Mouse (Mus musculus): Measurements from ENCODE around the gene Ghrl. TPM values are rescaled to one million over a fixed set of nuclear protein-coding genes. Genes with fewer than 3 reads are reported as not detected.

The Ghrl gene
- 0.92 and 1.2 TPM in 2 replicates for polyA plus RNA-seq (2016; fragmentation: Nextera tagmentation; extraction: Ambion mirVana)

GRCm38 (mm10) chr6:113719878-113720277 lies at the start of gene Ghrl:
Gene Ghrl (minus strand): TSS chr6:113719880.
- H3K27me3 ChIP-seq = no peaks in the 10 kb centered on the region
- no peak within 1 kb of the TSS for H3K4me2 ChIP-seq
- H3K36me3 ChIP-seq (replicated peaks) = peaks cover 60% of the 10 kb centered on the region
- no peak within 1 kb of the TSS for H3K4me3 ChIP-seq (replicated peaks)
- WGBS = 95% methylated on average over 3 of the region's 3 CpGs
- no peaks in the 10 kb centered on the region for H3K4me1 ChIP-seq
- no peaks in the 10 kb centered on the region for H3K9me3 ChIP-seq
- no peak for ATAC-seq (ENCODE audit: low FRiP score)
- no peak within 1 kb of the TSS for H3K27ac ChIP-seq
- no peak within 1 kb of the TSS for H3K9ac ChIP-seq

- Histone ChIP-seq H3K4me3 (replicated peaks) (no peak overlapping the region), H3K27ac (no peak overlapping the region), H3K9me3 (no peaks in the 10 kb centered on the region), H3K9ac (no peak overlapping the region), H3K4me2 (no peak overlapping the region), H3K4me1 (no peaks in the 10 kb centered on the region), H3K27me3 (no peaks in the 10 kb centered on the region), H3K36me3 (replicated peaks) (0 out of 2 replicates have a peak, but pooled peaks cover 2% of the 10 kb centered on the region)
- no peak for ATAC-seq (ENCODE audit: low FRiP score)
- 77% methylated on average over 11 of the region's 11 CpGs for WGBS
These were observed 49.1 kb upstream of the Ghrl start for GRCm38 (mm10) chr6:113768804-113769203.

GRCm38 (mm10) chr6:113761644-113762043 lies 42.0 kb upstream of the Ghrl start:
- H3K27ac ChIP-seq = no peak overlapping the region
- no peaks in the 10 kb centered on the region for H3K4me1 ChIP-seq
- H3K27me3 ChIP-seq = no peaks in the 10 kb centered on the region
- no peak overlapping the region for H3K4me2 ChIP-seq
- H3K9ac ChIP-seq = no peak overlapping the region
- ATAC-seq (ENCODE audit: low FRiP score) = peak; percentile 69
- 0 out of 2 replicates have a peak, but pooled peaks cover 3% of the 10 kb centered on the region for H3K36me3 ChIP-seq (replicated peaks)
- no peaks in the 10 kb centered on the region for H3K9me3 ChIP-seq
- H3K4me3 ChIP-seq (replicated peaks) = no peak overlapping the region
- WGBS = 30% methylated on average over 7 of the region's 7 CpGs

- Histone ChIP-seq H3K4me1 (peaks cover 3% of the 10 kb centered on the region; the same call in 1 of the 2 replicates), H3K36me3 (replicated peaks) (no peaks in the 10 kb centered on the region), H3K9ac (no peak overlapping the region), H3K27me3 (peaks cover 13% of the 10 kb centered on the region), H3K9me3 (no peaks in the 10 kb centered on the region), H3K4me3 (replicated peaks) (no peak overlapping the region), H3K4me2 (no peak overlapping the region), H3K27ac (no peak overlapping the region)
- ATAC-seq (ENCODE audit: low FRiP score) = no peak
- 61% methylated on average over 17 of the region's 17 CpGs for WGBS
These were observed 29.5 kb upstream of the Ghrl start for GRCm38 (mm10) chr6:113749119-113749685.

- no peak overlapping the region for H3K4me3 ChIP-seq (replicated peaks)
- H3K27ac ChIP-seq = no peak overlapping the region
- 35% methylated on average over 26 of the region's 26 CpGs for WGBS
- no peak for ATAC-seq (ENCODE audit: low FRiP score)
- H3K27me3 ChIP-seq = peaks cover 13% of the 10 kb centered on the region
- peaks cover 3% of the 10 kb centered on the region; the same call in 1 of the 2 replicates for H3K4me1 ChIP-seq
- no peaks in the 10 kb centered on the region for H3K9me3 ChIP-seq
- H3K4me2 ChIP-seq = peak overlapping the region; percentile 6; the same call in 1 of the 2 replicates
- H3K36me3 ChIP-seq (replicated peaks) = no peaks in the 10 kb centered on the region
- H3K9ac ChIP-seq = no peak overlapping the region
These were observed 28.7 kb upstream of the Ghrl start for GRCm38 (mm10) chr6:113748351-113748750.

- no peak overlapping the region for H3K4me2 ChIP-seq
- no peak for ATAC-seq (ENCODE audit: low FRiP score)
- H3K4me1 ChIP-seq = peaks cover 3% of the 10 kb centered on the region; the same call in 1 of the 2 replicates
- H3K4me3 ChIP-seq (replicated peaks) = no peak overlapping the region
- no peaks in the 10 kb centered on the region for H3K9me3 ChIP-seq
- H3K27me3 ChIP-seq = peaks cover 13% of the 10 kb centered on the region
- no peak overlapping the region for H3K9ac ChIP-seq
- WGBS = 89% methylated on average over 14 of the region's 14 CpGs
- H3K27ac ChIP-seq = no peak overlapping the region
- H3K36me3 ChIP-seq (replicated peaks) = no peaks in the 10 kb centered on the region
These were observed 27.6 kb upstream of the Ghrl start for GRCm38 (mm10) chr6:113747284-113747683.

- no peak for ATAC-seq (ENCODE audit: low FRiP score)
- no peaks in the 10 kb centered on the region for H3K36me3 ChIP-seq (replicated peaks)
- H3K4me3 ChIP-seq (replicated peaks) = no peak overlapping the region
- H3K4me2 ChIP-seq = no peak overlapping the region
- peaks cover 3% of the 10 kb centered on the region; the same call in 1 of the 2 replicates for H3K4me1 ChIP-seq
- no peaks in the 10 kb centered on the region for H3K9me3 ChIP-seq
- H3K9ac ChIP-seq = no peak overlapping the region
- peaks cover 12% of the 10 kb centered on the region for H3K27me3 ChIP-seq
- H3K27ac ChIP-seq = no peak overlapping the region
These were observed 25.4 kb upstream of the Ghrl start for GRCm38 (mm10) chr6:113745117-113745516.

GRCm38 (mm10) chr6:113743111-113743510 lies 23.4 kb upstream of the Ghrl start:
- ATAC-seq (ENCODE audit: low FRiP score) = no peak
- Histone ChIP-seq H3K9ac (no peak overlapping the region), H3K4me2 (no peak overlapping the region), H3K4me1 (peaks cover 12% of the 10 kb centered on the region), H3K4me3 (replicated peaks) (no peak overlapping the region), H3K36me3 (replicated peaks) (peaks cover 4% of the 10 kb centered on the region; the same call in 1 of the 2 replicates), H3K9me3 (no peaks in the 10 kb centered on the region), H3K27ac (no peak overlapping the region), H3K27me3 (peaks cover 2% of the 10 kb centered on the region; the same call in 1 of the 2 replicates)
- 50% methylated on average over 1 of the region's 1 CpGs for WGBS

- no peaks in the 10 kb centered on the region; the same call in 1 of the 2 replicates for H3K27me3 ChIP-seq
- ATAC-seq (ENCODE audit: low FRiP score) = no peak
- H3K36me3 ChIP-seq (replicated peaks) = peaks cover 12% of the 10 kb centered on the region
- peaks cover 12% of the 10 kb centered on the region for H3K4me1 ChIP-seq
- 84% methylated on average over 1 of the region's 1 CpGs for WGBS
- no peak overlapping the region for H3K4me3 ChIP-seq (replicated peaks)
- no peaks in the 10 kb centered on the region for H3K9me3 ChIP-seq
- no peak overlapping the region for H3K4me2 ChIP-seq
- no peak overlapping the region for H3K9ac ChIP-seq
- no peak overlapping the region for H3K27ac ChIP-seq
These were observed 22.6 kb upstream of the Ghrl start for GRCm38 (mm10) chr6:113742321-113742720.

- no peak for ATAC-seq (ENCODE audit: low FRiP score)
- Histone ChIP-seq H3K27me3 (no peaks in the 10 kb centered on the region; the same call in 1 of the 2 replicates), H3K4me2 (no peak overlapping the region), H3K9me3 (no peaks in the 10 kb centered on the region), H3K4me3 (replicated peaks) (no peak overlapping the region), H3K4me1 (peaks cover 12% of the 10 kb centered on the region), H3K9ac (no peak overlapping the region), H3K27ac (no peak overlapping the region), H3K36me3 (replicated peaks) (peaks cover 17% of the 10 kb centered on the region)
- 62% methylated on average over 2 of the region's 2 CpGs for WGBS
These were observed 21.7 kb upstream of the Ghrl start for GRCm38 (mm10) chr6:113741425-113741824.

GRCm38 (mm10) chr6:113740236-113741217 lies 20.8 kb upstream of the Ghrl start, which contains the start of gene Sec13:
Gene Sec13 (minus strand): TSS chr6:113740743.
- no peaks in the 10 kb centered on the region for H3K9me3 ChIP-seq
- ATAC-seq (ENCODE audit: low FRiP score) = peak; percentile 91
- H3K36me3 ChIP-seq (replicated peaks) = peaks cover 26% of the 10 kb centered on the region
- no peaks in the 10 kb centered on the region; the same call in 1 of the 2 replicates for H3K27me3 ChIP-seq
- H3K9ac ChIP-seq = peak within 1 kb of the TSS; percentile 81
- H3K4me2 ChIP-seq = peak within 1 kb of the TSS; percentile 83
- peaks cover 12% of the 10 kb centered on the region for H3K4me1 ChIP-seq
- peak within 1 kb of the TSS; percentile 83 for H3K4me3 ChIP-seq (replicated peaks)
- H3K27ac ChIP-seq = 0 out of 2 replicates have a peak within 1 kb of the TSS, but pooled peaks have one; percentile 62
- 7% methylated on average over 41 of the region's 41 CpGs for WGBS

GRCm38 (mm10) chr6:113737318-113738046 lies 17.8 kb upstream of the Ghrl start:
- H3K27me3 ChIP-seq = no peaks in the 10 kb centered on the region
- peaks cover 55% of the 10 kb centered on the region for H3K36me3 ChIP-seq (replicated peaks)
- no peak overlapping the region for H3K4me3 ChIP-seq (replicated peaks)
- WGBS = 89% methylated on average over 9 of the region's 9 CpGs
- no peak overlapping the region for H3K4me2 ChIP-seq
- H3K9ac ChIP-seq = no peak overlapping the region
- H3K27ac ChIP-seq = no peak overlapping the region
- H3K4me1 ChIP-seq = peaks cover 12% of the 10 kb centered on the region
- H3K9me3 ChIP-seq = no peaks in the 10 kb centered on the region
- no peak for ATAC-seq (ENCODE audit: low FRiP score)
